Mouse (Mus musculus) small intestine, adult 2 months (tissue): ENCODE data around the gene Plod1. TPM values are rescaled to one million over a fixed set of nuclear protein-coding genes. Genes with fewer than 3 reads are reported as not detected.

Experiments
- H3K27ac ChIP-seq: fragments of 200-500 bp; 2 replicates; pipeline ENCODE4 v1.5.1; 2012; ENCODE audit warnings: low read depth, low read length, control low read depth, inconsistent platforms; ENCODE audit not compliant: insufficient read depth
- H3K27me3 ChIP-seq: fragments of 200-500 bp; 2 replicates; pipeline ENCODE4 v1.6.1; 2012; ENCODE audit warnings: mild to moderate bottlenecking, moderate library complexity, low read length, inconsistent platforms; ENCODE audit not compliant: control insufficient read depth, insufficient read depth
- H3K36me3 ChIP-seq: fragments of 200-500 bp; 2 replicates; pipeline ENCODE4 v1.6.1; 2012; ENCODE audit warnings: mild to moderate bottlenecking, low read length, control low read depth, inconsistent platforms; ENCODE audit not compliant: control insufficient read depth, insufficient read depth
- H3K4me1 ChIP-seq: fragments of 200-500 bp; 2 replicates; pipeline ENCODE4 v1.6.1; 2012; ENCODE audit warnings: low read length, inconsistent platforms, mixed read lengths; ENCODE audit not compliant: control insufficient read depth, insufficient read depth, insufficient read length
- H3K4me3 ChIP-seq: fragments of 200-500 bp; 2 replicates; pipeline ENCODE4 v1.5.1; 2012; ENCODE audit warnings: low read depth, mild to moderate bottlenecking, control low read depth, inconsistent platforms, low read length, moderate library complexity
- CTCF ChIP-seq: fragments of 200-500 bp; IDR thresholded peaks from 2 replicates; pipeline ENCODE4 v1.5.1; 2012; ENCODE audit warnings: low read depth, mild to moderate bottlenecking, control low read depth, inconsistent platforms, low read length, moderate library complexity, mixed read lengths; ENCODE audit not compliant: insufficient replicate concordance, insufficient read length; ENCODE audit errors: extremely low read depth
- POLR2A ChIP-seq: fragments of 200-500 bp; IDR thresholded peaks from 2 replicates; pipeline ENCODE4 v1.6.1; 2012; ENCODE audit warnings: low read depth, mild to moderate bottlenecking, control low read depth, inconsistent platforms, low read length, moderate library complexity
- WGBS: fragments of 180-500 bp; shearing (Covaris S2); methylation state at CpG from one replicate; pipeline ENCODE4 v1.1.7; 2018; 5-methylcytosine and 5-hydroxymethylcytosine counted together
- polyA plus RNA-seq: library from polyadenylated mRNA; depleted of rRNA; stranded (reverse); fragments of >200 nt; gene quantifications from 2 replicates; pipeline ENCODE4 v1.2.3, GENCODE M21; 2012

The Plod1 gene
- polyA plus RNA-seq, 1 experiment = 18.8 TPM

DNA sequence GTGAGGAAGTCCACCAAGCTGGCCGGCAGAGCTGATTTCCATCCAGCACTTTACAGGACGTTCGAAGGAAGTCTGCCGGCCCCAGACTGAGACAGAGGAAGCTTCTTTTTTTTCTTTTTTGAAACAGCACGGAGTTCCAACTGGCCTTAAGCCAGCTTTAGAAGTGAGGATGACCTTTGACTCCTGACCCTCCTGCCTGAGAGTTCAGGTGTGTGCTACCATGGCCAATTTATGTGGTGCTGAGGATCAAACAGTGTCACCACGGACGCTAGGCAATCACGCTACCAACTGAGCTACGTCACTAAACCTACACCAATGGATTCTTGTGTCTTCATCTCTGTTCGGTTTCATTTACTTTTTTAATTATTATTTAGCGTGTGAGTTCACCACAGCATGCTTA is 14.2 kb downstream of the Plod1 start:
- Histone ChIP-seq H3K36me3 (no peaks in the 10 kb centered on the region), H3K4me3 (no peak overlapping the region), H3K27ac (no peak overlapping the region), H3K4me1 (no peaks in the 10 kb centered on the region), H3K27me3 (no peaks in the 10 kb centered on the region)
- 68% methylated on average over 11 of the region's 11 CpGs for WGBS
- no peak for TF ChIP-seq CTCF
- TF ChIP-seq POLR2A = no peak

DNA sequence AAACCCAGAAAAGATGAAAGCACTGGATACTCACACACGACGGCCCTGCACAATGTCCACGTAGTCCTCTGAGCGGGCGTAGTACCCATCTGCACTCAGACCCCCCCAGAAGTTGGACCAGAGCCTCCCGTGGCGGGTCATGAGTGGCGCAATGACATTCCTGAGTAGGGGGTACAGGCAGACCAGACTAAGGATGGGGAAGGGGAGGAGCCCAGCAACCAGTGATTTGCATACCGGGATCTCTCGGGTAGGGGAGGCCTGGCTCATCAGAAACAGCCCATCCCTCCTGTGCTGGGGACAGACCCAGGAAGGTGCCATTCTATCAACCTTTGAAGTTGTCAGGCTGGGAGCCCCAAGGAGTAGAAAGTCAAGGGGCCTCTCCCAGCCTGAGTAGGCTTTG is 15.6 kb downstream of the Plod1 start:
- no peaks in the 10 kb centered on the region for H3K4me1 ChIP-seq
- no peak overlapping the region for H3K4me3 ChIP-seq
- 56% methylated on average over 10 of the region's 10 CpGs for WGBS
- no peak for TF ChIP-seq POLR2A
- TF ChIP-seq CTCF = no peak
- no peak overlapping the region for H3K27ac ChIP-seq
- H3K36me3 ChIP-seq = 0 out of 2 replicates have a peak, but pooled peaks cover 2% of the 10 kb centered on the region
- no peaks in the 10 kb centered on the region for H3K27me3 ChIP-seq

DNA sequence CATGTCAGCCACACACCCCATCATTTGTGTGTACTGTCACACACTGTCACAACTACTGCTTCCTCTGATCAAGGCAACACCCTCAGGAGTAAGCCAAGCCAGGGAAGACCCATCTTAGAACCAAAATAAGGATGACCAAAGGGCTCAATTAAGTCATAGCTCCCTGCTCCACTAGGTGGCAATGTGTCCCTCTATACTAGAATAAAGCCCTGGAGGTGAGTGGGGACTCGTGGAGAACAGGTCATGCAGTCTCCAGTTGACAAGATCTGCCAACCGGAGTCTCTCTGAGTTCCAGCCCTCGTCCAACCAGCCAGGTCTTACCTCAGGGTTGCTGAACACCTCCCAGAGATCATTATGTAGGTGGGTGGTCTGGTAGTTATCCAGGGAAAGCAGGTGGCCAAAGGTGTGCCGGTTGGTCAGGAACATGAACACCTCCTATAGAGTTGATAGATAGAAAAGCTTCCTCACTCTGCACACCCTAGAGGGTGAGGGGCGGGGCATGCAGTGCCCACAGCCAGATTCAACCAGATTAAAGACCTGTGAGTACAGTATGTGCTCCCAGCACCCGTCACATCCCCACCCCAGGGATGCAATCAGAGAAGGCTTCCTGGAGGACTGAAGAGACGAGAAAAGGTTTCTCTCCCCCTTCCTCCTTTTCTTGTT is 18.0 kb downstream of the Plod1 start:
- no peak overlapping the region for H3K4me3 ChIP-seq
- H3K27me3 ChIP-seq = no peaks in the 10 kb centered on the region
- peaks cover 3% of the 10 kb centered on the region; the same call in 1 of the 2 replicates for H3K36me3 ChIP-seq
- TF ChIP-seq CTCF (peak; percentile 32; the same call in 1 of the 2 replicates), POLR2A (no peak)
- no peak overlapping the region for H3K27ac ChIP-seq
- H3K4me1 ChIP-seq = no peaks in the 10 kb centered on the region
- 44% methylated on average over 7 of the region's 7 CpGs for WGBS

DNA sequence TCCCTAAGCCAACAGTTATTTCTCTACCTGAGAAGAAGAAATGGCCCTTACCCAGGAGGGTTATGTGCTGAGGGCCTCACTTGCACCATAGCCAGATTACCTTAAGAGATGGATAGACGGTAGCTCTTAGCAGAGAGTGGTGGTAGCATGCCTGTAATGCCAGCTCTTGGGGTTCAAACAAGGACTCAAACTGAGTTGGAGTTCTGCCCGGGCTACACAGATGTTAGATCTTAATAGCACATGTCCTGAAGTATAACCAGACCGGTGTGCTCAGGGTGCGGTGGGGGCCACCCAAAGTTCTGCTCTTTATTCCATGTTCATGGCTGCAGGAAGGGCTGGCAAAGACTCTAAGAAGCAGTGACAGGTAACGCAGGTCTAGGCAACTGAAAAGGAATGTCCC is 27.1 kb downstream of the Plod1 start:
- Histone ChIP-seq H3K27me3 (no peaks in the 10 kb centered on the region), H3K27ac (no peak overlapping the region), H3K36me3 (peaks cover 2% of the 10 kb centered on the region; the same call in 1 of the 2 replicates), H3K4me3 (no peak overlapping the region), H3K4me1 (peaks cover 5% of the 10 kb centered on the region; the same call in 1 of the 2 replicates)
- 78% methylated on average over 5 of the region's 5 CpGs for WGBS
- TF ChIP-seq CTCF (no peak), POLR2A (no peak)

DNA sequence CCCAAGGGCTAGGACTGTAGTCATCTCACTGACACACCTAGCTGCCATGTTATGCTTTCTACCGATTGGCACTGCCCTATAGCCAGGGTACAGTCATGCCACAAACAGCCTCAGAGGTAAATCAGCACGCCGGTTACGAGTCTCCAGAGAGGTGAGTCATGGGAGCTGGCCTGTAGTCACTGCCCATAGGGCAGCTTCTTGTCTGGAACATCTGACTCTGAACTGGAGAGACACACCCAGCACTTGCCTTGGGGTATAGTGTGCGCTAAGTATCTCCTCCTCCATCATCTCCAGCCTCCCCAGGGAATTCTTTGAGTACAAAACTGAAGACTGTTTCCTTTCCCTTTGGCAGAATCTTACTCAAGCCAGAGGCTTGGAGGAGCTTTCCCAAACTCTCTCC is 30.3 kb downstream of the Plod1 start:
- TF ChIP-seq CTCF = no peak
- TF ChIP-seq POLR2A = no peak
- WGBS = 55% methylated on average over 5 of the region's 5 CpGs
- peaks cover 11% of the 10 kb centered on the region for H3K4me1 ChIP-seq
- no peaks in the 10 kb centered on the region for H3K27me3 ChIP-seq
- H3K36me3 ChIP-seq = peaks cover 7% of the 10 kb centered on the region
- H3K4me3 ChIP-seq = no peak overlapping the region
- peak overlapping the region; percentile 68; the same call in 1 of the 2 replicates for H3K27ac ChIP-seq

DNA sequence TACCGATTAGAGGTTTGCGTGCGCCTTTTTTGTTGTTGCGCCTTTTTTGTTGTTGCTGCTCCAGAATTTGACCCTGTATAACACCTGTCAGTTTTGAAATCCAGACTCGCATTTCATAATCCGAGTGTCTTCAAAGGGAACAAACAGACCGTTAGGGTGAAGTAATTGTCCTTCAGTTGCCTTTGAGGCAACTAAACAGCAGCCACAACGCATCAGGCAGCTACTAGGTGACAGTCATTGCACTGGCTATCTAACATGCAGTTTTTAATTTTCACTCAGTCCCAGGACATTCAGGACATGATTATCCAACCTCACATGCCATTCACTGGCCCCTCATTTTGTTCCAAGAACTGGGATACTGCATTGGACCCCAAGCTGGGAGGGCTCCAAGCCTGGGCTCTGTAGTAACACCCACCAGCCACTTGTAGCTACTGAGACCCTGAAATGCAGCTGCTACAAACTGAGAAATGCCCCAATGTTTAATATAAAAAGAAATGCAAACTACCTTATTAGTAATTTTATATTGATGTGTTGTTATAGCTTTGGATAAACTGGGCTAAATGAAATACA is 31.4 kb downstream of the Plod1 start:
- WGBS = under 1% methylated on average over 8 of the region's 8 CpGs
- H3K4me1 ChIP-seq = peaks cover 16% of the 10 kb centered on the region
- H3K27me3 ChIP-seq = no peaks in the 10 kb centered on the region
- H3K27ac ChIP-seq = peak overlapping the region; percentile 26; the same call in 1 of the 2 replicates
- H3K36me3 ChIP-seq = peaks cover 7% of the 10 kb centered on the region
- peak overlapping the region; percentile 74 for H3K4me3 ChIP-seq
- TF ChIP-seq POLR2A (no peak), CTCF (no peak)

DNA sequence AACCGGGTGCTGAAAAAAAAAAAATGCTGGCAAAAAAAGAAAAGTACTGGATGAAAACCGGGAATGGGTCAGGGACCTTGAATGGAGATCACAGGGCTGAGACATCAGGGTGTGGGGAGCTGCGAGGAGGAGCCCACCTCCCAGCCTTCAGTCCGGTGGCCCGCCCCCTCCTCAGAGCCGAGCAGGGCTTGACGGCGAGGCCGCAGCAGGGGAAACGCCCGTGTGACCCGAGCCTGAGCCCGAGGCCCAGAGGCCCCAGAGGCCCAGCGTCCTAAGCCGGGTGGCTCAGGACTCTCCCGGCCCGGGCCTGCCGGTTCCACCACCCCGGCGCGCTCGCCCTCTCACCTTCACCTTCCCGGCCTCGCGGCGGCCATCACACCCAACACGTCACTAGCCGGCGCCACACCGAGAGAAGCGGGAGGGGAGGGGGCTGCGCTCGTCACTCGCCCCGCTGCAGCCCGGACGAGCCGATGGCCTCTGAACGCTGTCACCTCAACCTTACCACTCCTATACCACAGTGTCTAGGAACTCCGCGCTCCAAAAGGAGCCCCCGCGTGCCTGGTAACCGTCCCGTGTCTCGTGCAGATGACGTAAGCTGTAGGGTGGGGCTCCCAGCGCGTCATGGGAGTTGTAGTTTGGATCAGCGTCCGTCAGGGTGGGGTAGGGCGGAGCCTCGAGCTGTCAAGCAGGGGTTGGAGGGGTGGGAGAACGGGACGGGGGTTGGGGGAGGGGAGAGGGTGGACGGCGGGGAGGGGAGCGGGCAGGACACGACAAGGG is 32.1 kb downstream of the Plod1 start, which contains the start of gene Mfn2:
Gene Mfn2, minus strand, starts transcription at position 392 of the 777 bp plus-strand sequence.
- Histone ChIP-seq H3K36me3 (peaks cover 11% of the 10 kb centered on the region), H3K4me3 (peak within 1 kb of the TSS; percentile 74), H3K4me1 (peaks cover 20% of the 10 kb centered on the region), H3K27me3 (no peaks in the 10 kb centered on the region), H3K27ac (peak within 1 kb of the TSS; percentile 99)
- under 1% methylated on average over 59 of the region's 59 CpGs for WGBS
- TF ChIP-seq CTCF (no peak), POLR2A (peak; percentile 43)
